Mouse (Mus musculus) embryonic facial prominence, embryonic 14.5 days (tissue): ENCODE data around the gene BC005537. TPM values are rescaled to one million over a fixed set of nuclear protein-coding genes. Genes with fewer than 3 reads are reported as not detected.
"Not testable (repeated sequence)": the region's sequence is repeated elsewhere in the genome, so short reads cannot be mapped to it uniquely, and the experiment has no call there.

ENCODE experiments used
- ATAC-seq: fragments of 200-750 bp; cut with Nextera tagmentation; 2 replicates; pipeline ENCODE4 v1.8.0; 2017; ENCODE audit warnings: low read depth, moderate number of reproducible peaks, moderate TSS enrichment
- DNase-seq: peaks from one replicate; pipeline ENCODE4 v3.0.0-alpha.2; 2015; ENCODE audit warnings: low spot score
- H3K27ac ChIP-seq: fragments of 300-500 bp; sonication (generic); replicated peaks from 2 replicates; pipeline ENCODE4 v1.5.1; 2014; ENCODE audit warnings: low read depth, mild to moderate bottlenecking, low read length, moderate library complexity
- H3K27me3 ChIP-seq: fragments of 300-500 bp; sonication (generic); replicated peaks from 2 replicates; pipeline ENCODE4 v1.6.1; 2014; ENCODE audit warnings: low read length; ENCODE audit not compliant: control insufficient read depth, insufficient read depth
- H3K36me3 ChIP-seq: fragments of 300-500 bp; sonication (generic); 2 replicates; pipeline ENCODE4 v1.6.1; 2014; ENCODE audit warnings: low read length, mixed read lengths; ENCODE audit not compliant: control insufficient read depth, insufficient read depth
- H3K4me1 ChIP-seq: fragments of 300-500 bp; sonication (generic); 2 replicates; pipeline ENCODE4 v1.6.1; 2014; ENCODE audit warnings: antibody characterized with exemption, low read length; ENCODE audit not compliant: control insufficient read depth, insufficient read depth
- H3K4me2 ChIP-seq: fragments of 300-500 bp; sonication (generic); 2 replicates; pipeline ENCODE4 v1.6.1; 2014; ENCODE audit warnings: low read depth, mild to moderate bottlenecking, low read length, moderate library complexity, mixed read lengths
- H3K4me3 ChIP-seq: fragments of 300-500 bp; sonication (generic); 2 replicates; pipeline ENCODE4 v1.5.1; 2014; ENCODE audit warnings: low read depth, mild to moderate bottlenecking, low read length
- H3K9ac ChIP-seq: fragments of 300-500 bp; sonication (generic); 2 replicates; pipeline ENCODE4 v1.6.1; 2014; ENCODE audit warnings: low read depth, mild to moderate bottlenecking, low read length, moderate library complexity, mixed read lengths
- H3K9me3 ChIP-seq: fragments of 300-500 bp; sonication (generic); 2 replicates; pipeline ENCODE4 v1.6.1; 2016; ENCODE audit warnings: low read length; ENCODE audit not compliant: control insufficient read depth
- WGBS: fragments of 180-500 bp; shearing (Covaris S2); extraction: QIAGEN DNeasy Blood & Tissue Kit; methylation state at CpG from one replicate; pipeline ENCODE4 v1.1.7; 2014; 5-methylcytosine and 5-hydroxymethylcytosine counted together
- polyA plus RNA-seq: library from polyadenylated mRNA; unstranded; fragments of >200 nt; fragmentation: Nextera tagmentation; extraction: Ambion mirVana; gene quantifications from 2 replicates; pipeline ENCODE4 v1.2.1, GENCODE M21; 2014

The BC005537 gene
- polyA plus RNA-seq, 1 experiment from 2014 or later: 33.9 TPM

DNA sequence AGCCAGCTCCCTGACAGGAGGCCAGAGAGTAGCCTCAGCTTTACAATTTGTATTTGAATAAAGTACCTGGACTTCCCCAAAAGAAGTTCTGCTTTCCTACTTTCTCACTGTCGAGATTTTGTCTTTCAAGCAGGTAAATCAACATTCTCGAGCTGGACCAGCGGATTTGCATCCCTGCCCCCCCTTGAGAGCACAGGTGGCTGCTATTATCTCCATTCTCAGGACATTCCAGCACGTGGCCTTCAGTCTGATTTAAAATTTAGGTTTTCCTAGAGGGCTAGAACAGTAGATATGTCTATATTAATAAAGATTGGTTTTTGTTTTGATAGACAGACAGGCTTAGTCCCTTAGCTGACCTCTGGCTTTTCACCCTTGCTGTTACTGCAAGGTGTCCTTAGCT is 33.6 kb upstream of the BC005537 start:
- H3K4me2 ChIP-seq, H3K9me3 ChIP-seq, H3K27me3 ChIP-seq, H3K4me1 ChIP-seq, H3K9ac ChIP-seq, H3K36me3 ChIP-seq, ATAC-seq, H3K27ac ChIP-seq, DNase-seq, H3K4me3 ChIP-seq: not testable (repeated sequence)
- 50% methylated on average over 4 of the region's 4 CpGs for WGBS

DNA sequence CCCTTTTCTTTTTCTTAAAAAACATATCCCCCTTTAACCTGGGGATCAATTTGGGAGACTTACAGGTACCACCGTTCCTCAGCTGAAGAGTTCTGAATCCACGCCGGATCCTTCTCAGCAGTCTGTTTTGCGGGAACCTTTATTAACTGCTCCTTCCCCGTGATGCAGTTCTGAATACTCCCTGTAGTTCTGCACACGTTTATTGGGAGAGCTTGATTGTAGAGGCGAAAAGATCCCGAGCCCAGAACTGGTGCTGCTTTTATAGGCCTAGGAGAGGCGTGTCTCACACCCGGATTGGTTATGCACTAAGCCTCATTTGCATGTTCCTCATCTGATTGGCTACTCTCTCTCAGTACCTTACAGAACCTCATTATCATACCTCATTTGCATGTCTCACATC is 30.0 kb upstream of the BC005537 start:
- H3K4me2 ChIP-seq, DNase-seq, H3K4me1 ChIP-seq, ATAC-seq, H3K4me3 ChIP-seq, H3K36me3 ChIP-seq, H3K9me3 ChIP-seq, H3K27me3 ChIP-seq, H3K9ac ChIP-seq, H3K27ac ChIP-seq: not testable (repeated sequence)
- 94% methylated on average over 10 of the region's 10 CpGs for WGBS

DNA sequence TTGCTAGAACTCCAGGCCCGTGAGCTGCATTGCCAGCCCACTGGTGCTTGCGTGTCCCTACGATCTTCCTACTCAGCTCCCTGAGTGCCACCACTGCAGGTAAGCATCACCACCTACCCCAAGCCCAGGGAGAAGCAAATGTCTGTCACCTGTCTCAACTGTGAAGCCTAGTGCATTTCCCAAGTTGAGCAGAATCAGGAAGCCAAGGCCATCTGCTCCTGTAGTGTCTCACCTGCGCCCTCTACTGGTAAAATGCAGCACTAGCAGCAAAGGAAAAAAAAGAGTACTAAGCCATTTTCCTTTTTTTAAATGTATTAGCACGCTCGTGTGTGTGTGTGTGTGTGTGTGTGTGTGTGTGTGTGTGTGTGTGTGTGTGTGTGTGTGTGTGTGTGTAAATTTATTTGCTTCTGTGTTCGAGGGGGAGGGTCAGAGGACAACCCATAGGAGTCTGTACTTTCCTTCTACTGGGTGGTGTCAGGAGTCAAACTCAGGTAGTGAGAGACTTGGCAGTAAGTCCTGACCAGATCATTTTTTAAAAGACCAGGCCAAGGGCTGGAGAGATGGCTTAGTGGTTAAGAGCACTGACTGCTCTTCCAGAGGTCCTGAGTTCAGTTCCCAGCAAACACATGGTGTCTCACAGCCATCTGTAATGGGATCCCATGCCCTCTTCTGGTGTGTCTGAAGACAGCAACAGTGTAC is 25.2 kb upstream of the BC005537 start:
- H3K4me3 ChIP-seq: no peak overlapping the region
- no peaks in the 10 kb centered on the region for H3K4me1 ChIP-seq
- 52% methylated on average over 7 of the region's 7 CpGs for WGBS
- no peaks in the 10 kb centered on the region for H3K9me3 ChIP-seq
- H3K36me3 ChIP-seq: no peaks in the 10 kb centered on the region
- peak; percentile 74 for DNase-seq
- no peaks in the 10 kb centered on the region for H3K27me3 ChIP-seq
- no peak overlapping the region for H3K27ac ChIP-seq
- no peak overlapping the region for H3K4me2 ChIP-seq
- no peak for ATAC-seq
- H3K9ac ChIP-seq: no peak overlapping the region

DNA sequence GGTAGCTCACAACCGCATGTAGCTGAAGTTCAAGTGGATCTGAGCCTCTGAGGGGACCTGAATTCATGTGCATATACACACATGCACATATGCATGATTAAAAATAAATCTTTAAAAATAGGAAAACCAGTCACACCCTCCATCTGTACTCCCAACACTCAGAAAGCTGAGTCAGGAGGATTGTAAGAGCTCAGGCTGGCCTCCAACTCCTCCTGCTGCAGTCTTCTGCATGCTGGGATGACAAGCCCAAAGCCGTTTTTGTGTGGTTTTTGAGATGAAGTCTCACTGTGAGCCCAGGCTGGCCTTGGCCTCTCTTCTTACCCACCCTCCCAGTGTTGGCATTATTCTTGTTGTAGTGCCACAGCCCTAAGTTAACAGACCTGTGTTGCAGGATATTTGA is 23.4 kb upstream of the BC005537 start:
- Histone ChIP-seq H3K27me3 (no peaks in the 10 kb centered on the region), H3K4me1 (no peaks in the 10 kb centered on the region), H3K4me2 (no peak overlapping the region), H3K9ac (no peak overlapping the region), H3K36me3 (no peaks in the 10 kb centered on the region), H3K9me3 (no peaks in the 10 kb centered on the region), H3K4me3 (no peak overlapping the region), H3K27ac (no peak overlapping the region)
- WGBS: 67% methylated on average over 2 of the region's 2 CpGs
- no peak for ATAC-seq
- no peak for DNase-seq

DNA sequence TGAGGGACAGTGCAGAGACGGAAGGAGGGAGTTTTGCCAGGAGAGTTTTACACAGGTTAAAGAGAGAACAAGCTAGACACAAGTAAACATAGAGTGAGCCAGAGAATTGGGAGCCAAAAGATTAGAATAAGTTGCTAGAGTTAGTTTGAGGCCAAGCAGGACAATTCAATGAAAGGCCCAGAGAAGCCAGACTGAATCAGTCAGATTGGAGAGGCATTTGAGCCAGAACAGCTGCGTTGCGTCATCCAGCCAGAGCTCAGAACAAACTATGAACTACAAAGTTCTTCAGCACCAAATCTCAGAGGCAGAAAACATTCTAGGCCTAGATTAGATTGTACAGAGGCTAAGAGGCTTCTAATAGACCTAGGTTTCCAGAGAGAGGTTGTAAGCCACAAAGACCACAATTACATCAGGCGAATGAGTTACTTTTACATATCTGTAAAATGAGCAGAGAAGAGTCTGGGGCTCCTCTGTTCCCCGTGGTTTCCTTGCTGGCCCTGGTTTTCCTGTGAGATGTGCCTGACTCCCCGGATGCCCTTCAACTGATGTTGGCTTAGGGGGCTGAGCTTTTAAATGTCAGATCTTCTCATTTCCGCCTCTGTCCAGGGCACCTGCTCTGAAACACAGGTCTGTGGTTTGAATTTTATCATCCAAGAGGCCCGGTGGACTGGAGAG is 22.6 kb upstream of the BC005537 start:
- Histone ChIP-seq H3K27me3 (no peaks in the 10 kb centered on the region), H3K36me3 (no peaks in the 10 kb centered on the region), H3K9me3 (no peaks in the 10 kb centered on the region), H3K27ac (no peak overlapping the region), H3K4me1 (no peaks in the 10 kb centered on the region), H3K4me3 (no peak overlapping the region), H3K9ac (no peak overlapping the region), H3K4me2 (no peak overlapping the region)
- DNase-seq: no peak
- ATAC-seq: no peak
- 70% methylated on average over 8 of the region's 8 CpGs for WGBS

DNA sequence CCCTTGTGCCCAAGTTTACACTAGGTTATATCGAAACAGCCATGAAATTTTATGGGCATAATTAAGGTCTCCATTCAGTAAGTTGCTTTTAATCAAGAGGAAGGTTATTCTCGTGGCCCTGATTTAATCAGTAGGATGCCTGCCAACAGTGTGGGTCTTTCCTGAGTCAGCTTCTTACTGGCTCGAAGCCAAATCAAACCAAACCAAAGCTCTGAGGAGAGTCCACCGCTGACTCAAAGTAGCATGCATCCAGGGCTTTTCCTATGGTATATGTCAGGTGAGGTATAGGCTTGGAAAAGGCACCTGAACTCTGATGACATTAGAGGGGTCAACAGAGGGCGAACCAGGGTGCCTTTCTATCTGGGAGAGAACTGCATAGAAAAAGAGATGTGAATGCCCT is 19.5 kb upstream of the BC005537 start:
- Histone ChIP-seq H3K4me1 (no peaks in the 10 kb centered on the region), H3K4me2 (no peak overlapping the region), H3K27me3 (no peaks in the 10 kb centered on the region), H3K27ac (no peak overlapping the region), H3K9ac (no peak overlapping the region), H3K4me3 (no peak overlapping the region), H3K9me3 (no peaks in the 10 kb centered on the region), H3K36me3 (no peaks in the 10 kb centered on the region)
- ATAC-seq (no peak), DNase-seq (peak; percentile 29)
- WGBS: 57% methylated on average over 5 of the region's 5 CpGs

DNA sequence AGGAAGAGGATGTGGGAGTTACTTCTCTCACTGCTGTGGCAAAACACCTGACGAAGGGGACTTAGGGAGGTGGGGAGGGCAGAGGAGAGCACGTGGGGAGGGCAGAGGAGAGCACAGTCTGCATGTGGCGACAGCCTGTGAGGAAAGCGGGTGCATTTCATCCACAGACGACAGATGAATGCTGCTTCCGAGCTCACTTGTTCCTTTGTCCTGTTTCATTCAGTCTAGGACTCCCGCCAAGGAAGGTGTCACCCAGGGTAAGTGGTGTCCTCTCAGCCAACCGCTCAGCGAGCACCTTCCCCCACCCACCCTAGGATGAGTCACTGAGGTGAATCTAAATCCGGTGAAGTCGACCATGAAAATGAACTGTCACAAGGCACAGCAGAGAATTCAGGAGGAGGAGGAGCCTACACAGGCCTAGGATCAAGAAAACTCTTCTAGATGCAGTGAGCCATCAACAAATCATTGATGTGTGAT is 15.4 kb upstream of the BC005537 start:
- Histone ChIP-seq H3K9ac (no peak overlapping the region), H3K27ac (no peak overlapping the region), H3K9me3 (no peaks in the 10 kb centered on the region), H3K4me3 (no peak overlapping the region), H3K4me2 (no peak overlapping the region), H3K4me1 (no peaks in the 10 kb centered on the region), H3K36me3 (no peaks in the 10 kb centered on the region), H3K27me3 (no peaks in the 10 kb centered on the region)
- DNase-seq (peak; percentile 24), ATAC-seq (peak; percentile 65; the same call in 1 of the 2 replicates)
- 66% methylated on average over 11 of the region's 11 CpGs for WGBS

DNA sequence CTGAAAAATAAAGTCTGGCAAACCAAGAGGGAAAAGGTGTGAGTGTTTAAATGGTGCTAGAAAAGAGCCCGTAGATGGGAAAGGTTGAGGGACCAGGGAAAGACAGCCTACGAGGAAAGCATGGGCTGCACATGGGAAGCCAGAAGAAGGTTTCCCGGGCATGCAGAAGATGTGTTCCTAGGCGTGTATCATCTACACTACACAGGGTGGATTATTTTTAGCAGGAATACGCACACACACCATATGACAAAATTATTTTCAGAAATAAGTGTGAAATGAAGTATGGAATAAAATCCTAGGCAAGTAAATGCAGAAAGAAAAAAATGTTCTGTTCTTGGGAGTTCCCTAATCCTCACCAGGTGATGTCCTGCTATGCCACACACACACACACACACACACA is 14.0 kb upstream of the BC005537 start:
- H3K27me3 ChIP-seq: no peaks in the 10 kb centered on the region
- no peak overlapping the region for H3K27ac ChIP-seq
- no peak overlapping the region for H3K4me3 ChIP-seq
- no peak overlapping the region for H3K4me2 ChIP-seq
- no peaks in the 10 kb centered on the region for H3K9me3 ChIP-seq
- 82% methylated on average over 5 of the region's 5 CpGs for WGBS
- H3K4me1 ChIP-seq: no peaks in the 10 kb centered on the region
- no peak overlapping the region for H3K9ac ChIP-seq
- no peak for ATAC-seq
- DNase-seq: no peak
- H3K36me3 ChIP-seq: no peaks in the 10 kb centered on the region

DNA sequence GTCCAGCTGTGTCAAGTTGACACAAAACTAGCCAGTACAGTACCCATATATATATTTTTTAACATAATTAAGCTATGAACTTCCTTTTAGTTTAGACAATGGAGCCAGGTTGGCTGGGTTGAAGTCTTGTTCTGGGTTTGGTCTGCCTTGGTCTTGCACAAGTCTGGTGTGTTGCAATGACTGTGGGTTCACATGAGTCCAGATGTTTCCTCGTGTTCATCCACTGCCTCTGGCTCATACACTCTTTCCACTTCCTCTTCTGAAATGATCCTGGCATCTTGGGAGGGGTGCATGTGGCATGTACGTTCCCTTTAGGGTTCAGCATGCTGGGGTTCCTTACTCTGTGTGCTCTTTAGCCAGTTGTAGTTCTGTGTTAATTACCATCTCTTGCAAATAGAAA is 10.1 kb upstream of the BC005537 start:
- ATAC-seq (no peak), DNase-seq (peak; percentile 17)
- Histone ChIP-seq H3K4me1 (no peaks in the 10 kb centered on the region), H3K27ac (no peak overlapping the region), H3K36me3 (no peaks in the 10 kb centered on the region), H3K4me3 (no peak overlapping the region), H3K4me2 (no peak overlapping the region), H3K9ac (no peak overlapping the region), H3K9me3 (no peaks in the 10 kb centered on the region), H3K27me3 (no peaks in the 10 kb centered on the region)
- 76% methylated on average over 2 of the region's 2 CpGs for WGBS
